Mouse (Mus musculus): ENCODE data around the gene Sdf4. TPM values are rescaled to one million over a fixed set of nuclear protein-coding genes. Genes with fewer than 3 reads are reported as not detected.
A peak's percentile ranks its signal among the peaks of the same experiment; 100 is the strongest.

Gene Sdf4
- polyA plus RNA-seq, 1 experiment from 2014 or later = 166 TPM

GRCm38 (mm10) chr4:156054606-156055005, 61.9 kb downstream of the Sdf4 start:
- no peak overlapping the region for H3K4me3 ChIP-seq (ENCODE audit: low read depth, low read length)
- no peaks in the 10 kb centered on the region for H3K4me1 ChIP-seq (ENCODE audit: insufficient read depth, low read depth, low read length)
- no peaks in the 10 kb centered on the region for H3K27me3 ChIP-seq (replicated peaks; ENCODE audit: insufficient read depth, low read length)
- no peak overlapping the region for H3K9ac ChIP-seq (replicated peaks; ENCODE audit: low read depth)
- no peak overlapping the region for H3K27ac ChIP-seq (ENCODE audit: low read length)
- TF ChIP-seq EP300 (IDR thresholded peaks at IDR 0.05) = no peak
- no peak for TF ChIP-seq CTCF (IDR thresholded peaks at IDR 0.05)
- H3K36me3 ChIP-seq (ENCODE audit: insufficient read depth, low read length) = no peaks in the 10 kb centered on the region
- DNase-seq (ENCODE audit: low spot score) (no peak), ATAC-seq (no peak)
- no peak overlapping the region for H3K4me2 ChIP-seq (replicated peaks; ENCODE audit: low read depth, low read length)
- no peaks in the 10 kb centered on the region for H3K9me3 ChIP-seq (ENCODE audit: low read length)
- WGBS = 93% methylated on average over 6 of the region's 6 CpGs

DNA sequence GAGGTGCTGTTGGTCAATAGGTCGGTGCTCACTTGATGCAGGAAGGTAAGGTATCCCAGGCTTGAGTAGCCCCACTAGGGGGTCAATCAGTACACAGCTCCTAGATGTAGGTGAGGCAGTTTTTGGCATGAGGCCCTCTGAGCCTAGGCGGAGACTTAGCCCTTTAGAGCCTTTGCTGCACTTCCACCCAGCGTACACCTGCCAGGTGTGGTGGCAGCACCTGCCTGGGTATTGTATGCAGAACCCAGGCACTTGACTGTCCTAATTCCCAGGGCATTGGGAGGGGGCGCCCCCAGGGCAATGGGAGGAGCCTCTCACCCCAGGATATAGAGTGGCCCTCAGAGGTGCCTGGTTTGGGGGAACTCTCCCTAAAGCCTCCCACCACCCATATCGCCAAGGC, 62.5 kb downstream of the Sdf4 start:
- no peak overlapping the region for H3K4me3 ChIP-seq (ENCODE audit: low read depth, low read length)
- WGBS = 75% methylated on average over 5 of the region's 5 CpGs
- H3K9ac ChIP-seq (replicated peaks; ENCODE audit: low read depth) = no peak overlapping the region
- no peak overlapping the region for H3K27ac ChIP-seq (ENCODE audit: low read length)
- H3K9me3 ChIP-seq (ENCODE audit: low read length) = no peaks in the 10 kb centered on the region
- H3K4me1 ChIP-seq (ENCODE audit: insufficient read depth, low read depth, low read length) = no peaks in the 10 kb centered on the region
- TF ChIP-seq CTCF (IDR thresholded peaks at IDR 0.05) (peak; percentile 29; the same call in 1 of the 2 replicates), EP300 (IDR thresholded peaks at IDR 0.05) (no peak)
- no peak overlapping the region for H3K4me2 ChIP-seq (replicated peaks; ENCODE audit: low read depth, low read length)
- ATAC-seq (no peak), DNase-seq (ENCODE audit: low spot score) (no peak)
- H3K27me3 ChIP-seq (replicated peaks; ENCODE audit: insufficient read depth, low read length) = no peaks in the 10 kb centered on the region
- H3K36me3 ChIP-seq (ENCODE audit: insufficient read depth, low read length) = no peaks in the 10 kb centered on the region

DNA sequence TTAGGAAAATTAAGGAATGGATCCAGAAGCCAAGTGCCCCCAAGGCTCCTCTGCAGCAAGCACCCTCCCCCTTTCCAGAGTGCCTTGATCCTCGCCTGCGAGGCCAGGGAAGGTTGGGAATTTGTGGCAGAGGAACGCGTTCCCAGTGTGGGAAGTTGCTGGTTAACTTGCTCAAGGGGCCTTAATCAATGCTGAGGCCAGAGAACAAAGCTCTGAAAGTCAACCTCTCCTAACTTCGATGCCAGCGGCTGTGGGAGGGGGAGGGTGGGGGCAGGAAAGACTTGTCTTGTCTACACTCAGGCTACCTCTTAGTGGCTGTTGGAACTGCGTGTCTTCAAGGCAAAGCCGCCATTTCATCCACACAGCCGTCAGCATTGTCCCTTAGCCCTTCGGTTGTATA, 65.0 kb downstream of the Sdf4 start:
- TF ChIP-seq CTCF (IDR thresholded peaks at IDR 0.05) (no peak), EP300 (IDR thresholded peaks at IDR 0.05) (no peak)
- Histone ChIP-seq H3K9me3 (ENCODE audit: low read length) (no peaks in the 10 kb centered on the region), H3K27me3 (replicated peaks; ENCODE audit: insufficient read depth, low read length) (no peaks in the 10 kb centered on the region), H3K9ac (replicated peaks; ENCODE audit: low read depth) (no peak overlapping the region), H3K4me3 (ENCODE audit: low read depth, low read length) (peak overlapping the region; percentile 43), H3K4me2 (replicated peaks; ENCODE audit: low read depth, low read length) (peak overlapping the region; percentile 56), H3K27ac (ENCODE audit: low read length) (peak overlapping the region; percentile 38; the same call in 1 of the 2 replicates), H3K4me1 (ENCODE audit: insufficient read depth, low read depth, low read length) (no peaks in the 10 kb centered on the region), H3K36me3 (ENCODE audit: insufficient read depth, low read length) (no peaks in the 10 kb centered on the region)
- 42% methylated on average over 10 of the region's 10 CpGs for WGBS
- DNase-seq (ENCODE audit: low spot score) (no peak), ATAC-seq (no peak)

- DNase-seq (ENCODE audit: low spot score) (no peak), ATAC-seq (no peak)
- H3K4me3 ChIP-seq (ENCODE audit: low read depth, low read length) = peak overlapping the region; percentile 43
- TF ChIP-seq CTCF (IDR thresholded peaks at IDR 0.05) = no peak
- H3K27ac ChIP-seq (ENCODE audit: low read length) = peak overlapping the region; percentile 97
- H3K36me3 ChIP-seq (ENCODE audit: insufficient read depth, low read length) = no peaks in the 10 kb centered on the region
- H3K27me3 ChIP-seq (replicated peaks; ENCODE audit: insufficient read depth, low read length) = no peaks in the 10 kb centered on the region
- H3K4me1 ChIP-seq (ENCODE audit: insufficient read depth, low read depth, low read length) = no peaks in the 10 kb centered on the region
- H3K9ac ChIP-seq (replicated peaks; ENCODE audit: low read depth) = peak overlapping the region; percentile 51
- H3K4me2 ChIP-seq (replicated peaks; ENCODE audit: low read depth, low read length) = peak overlapping the region; percentile 56
- WGBS = 55% methylated on average over 9 of the region's 9 CpGs
- no peaks in the 10 kb centered on the region for H3K9me3 ChIP-seq (ENCODE audit: low read length)
Observed at GRCm38 (mm10) chr4:156058826-156059225, 66.2 kb downstream of the Sdf4 start.

- Histone ChIP-seq H3K4me2 (replicated peaks; ENCODE audit: low read depth, low read length) (peak within 1 kb of the TSS; percentile 56), H3K27me3 (replicated peaks; ENCODE audit: insufficient read depth, low read length) (no peaks in the 10 kb centered on the region), H3K4me1 (ENCODE audit: insufficient read depth, low read depth, low read length) (no peaks in the 10 kb centered on the region; the same call in 1 of the 2 replicates), H3K9ac (replicated peaks; ENCODE audit: low read depth) (peak within 1 kb of the TSS; percentile 51), H3K4me3 (ENCODE audit: low read depth, low read length) (peak within 1 kb of the TSS; percentile 43), H3K36me3 (ENCODE audit: insufficient read depth, low read length) (no peaks in the 10 kb centered on the region), H3K27ac (ENCODE audit: low read length) (peak within 1 kb of the TSS; percentile 97), H3K9me3 (ENCODE audit: low read length) (no peaks in the 10 kb centered on the region)
- TF ChIP-seq CTCF (IDR thresholded peaks at IDR 0.05) = peak; percentile 16
- no peak for TF ChIP-seq EP300 (IDR thresholded peaks at IDR 0.05)
- 15% methylated on average over 5 of the region's 5 CpGs for WGBS
- ATAC-seq (peak; percentile 89), DNase-seq (ENCODE audit: low spot score) (peak; percentile 86)
Observed at GRCm38 (mm10) chr4:156059261-156059660, 66.6 kb downstream of the Sdf4 start, which contains the start of gene Ttll10. Ttll10 (minus strand) TSS chr4:156059414.

GRCm38 (mm10) chr4:156059713-156060112, 67.0 kb downstream of the Sdf4 start:
- Histone ChIP-seq H3K36me3 (ENCODE audit: insufficient read depth, low read length) (no peaks in the 10 kb centered on the region), H3K27me3 (replicated peaks; ENCODE audit: insufficient read depth, low read length) (no peaks in the 10 kb centered on the region), H3K9me3 (ENCODE audit: low read length) (no peaks in the 10 kb centered on the region), H3K9ac (replicated peaks; ENCODE audit: low read depth) (peak overlapping the region; percentile 51), H3K27ac (ENCODE audit: low read length) (peak overlapping the region; percentile 97), H3K4me2 (replicated peaks; ENCODE audit: low read depth, low read length) (peak overlapping the region; percentile 56), H3K4me3 (ENCODE audit: low read depth, low read length) (peak overlapping the region; percentile 43), H3K4me1 (ENCODE audit: insufficient read depth, low read depth, low read length) (no peaks in the 10 kb centered on the region; the same call in 1 of the 2 replicates)
- no peak for TF ChIP-seq CTCF (IDR thresholded peaks at IDR 0.05)
- peak; percentile 64 for TF ChIP-seq EP300 (IDR thresholded peaks at IDR 0.05)
- DNase-seq (ENCODE audit: low spot score) (peak; percentile 95), ATAC-seq (peak; percentile 97)
- 26% methylated on average over 10 of the region's 10 CpGs for WGBS

MicroRNAs within 50 kb of the gene (microRNA counts, 519-probe panel; counts per million panel counts)
- microRNA mmu-miR-200a (6,029 counts per million, percentile 77 among the panel's probes with 10 or more counts), microRNA mmu-miR-200b (6,521 counts per million, percentile 87 among the panel's probes with 10 or more counts), microRNA mmu-miR-429 (6,390 counts per million, percentile 85 among the panel's probes with 10 or more counts)

Small RNAs within 50 kb of the gene (microRNA-seq; reads per million reads assigned to microRNA genes)
- gene Mir200a (1,411 reads per million, percentile 78 among the genes with 10 or more reads in this experiment), gene Mir200b (7,855 reads per million, percentile 93 among the genes with 10 or more reads in this experiment), gene Mir429 (15,842 reads per million, percentile 96 among the genes with 10 or more reads in this experiment)

Other genes starting within 250 kb of the Sdf4 start
- 26.1 and 28.5 TPM in 2 replicates for gene Atad3a, start 231.8 kb upstream of the Sdf4 start, polyA plus RNA-seq (2015; fragmentation: Nextera tagmentation; extraction: Ambion mirVana)
- 6.5 and 7.0 TPM in 2 replicates for gene Vwa1, start 218.2 kb upstream of the Sdf4 start, polyA plus RNA-seq (2015; fragmentation: Nextera tagmentation; extraction: Ambion mirVana)
- 0.13 and 0.31 TPM in 2 replicates for gene Tmem88b, start 207.0 kb upstream of the Sdf4 start, polyA plus RNA-seq (2015; fragmentation: Nextera tagmentation; extraction: Ambion mirVana)
- 6.0 and 6.6 TPM in 2 replicates for gene Ankrd65, start 202.4 kb upstream of the Sdf4 start, polyA plus RNA-seq (2015; fragmentation: Nextera tagmentation; extraction: Ambion mirVana)
- 164 and 186 TPM in 2 replicates for gene Mrpl20, start 190.0 kb upstream of the Sdf4 start, polyA plus RNA-seq (2015; fragmentation: Nextera tagmentation; extraction: Ambion mirVana)
- 110 and 122 TPM in 2 replicates for gene Ccnl2, start 180.4 kb upstream of the Sdf4 start, polyA plus RNA-seq (2015; fragmentation: Nextera tagmentation; extraction: Ambion mirVana)
- 117 and 128 TPM in 2 replicates for gene Aurkaip1, start 161.6 kb upstream of the Sdf4 start, polyA plus RNA-seq (2015; fragmentation: Nextera tagmentation; extraction: Ambion mirVana)
- gene Mxra8, start 153.2 kb upstream of the Sdf4 start, polyA plus RNA-seq (2015; fragmentation: Nextera tagmentation; extraction: Ambion mirVana) = 321 and 330 TPM in 2 replicates
- 9.1 and 11.9 TPM in 2 replicates for gene Dvl1, start 145.5 kb upstream of the Sdf4 start, polyA plus RNA-seq (2015; fragmentation: Nextera tagmentation; extraction: Ambion mirVana)
- gene Tas1r3, start 129.5 kb upstream of the Sdf4 start, polyA plus RNA-seq (2015; fragmentation: Nextera tagmentation; extraction: Ambion mirVana) = 0.19 and 0.25 TPM in 2 replicates
- gene Cptp, start 123.4 kb upstream of the Sdf4 start, polyA plus RNA-seq (2015; fragmentation: Nextera tagmentation; extraction: Ambion mirVana) = 10.8 and 13.8 TPM in 2 replicates
- 31.7 and 34.8 TPM in 2 replicates for gene Ints11, start 123.3 kb upstream of the Sdf4 start, polyA plus RNA-seq (2015; fragmentation: Nextera tagmentation; extraction: Ambion mirVana)
- gene Pusl1, start 101.1 kb upstream of the Sdf4 start, polyA plus RNA-seq (2015; fragmentation: Nextera tagmentation; extraction: Ambion mirVana) = 29.3 and 29.9 TPM in 2 replicates
- gene Acap3, start 101.0 kb upstream of the Sdf4 start, polyA plus RNA-seq (2015; fragmentation: Nextera tagmentation; extraction: Ambion mirVana) = 12.7 and 13.4 TPM in 2 replicates
- gene Ube2j2, start 49.0 kb upstream of the Sdf4 start, polyA plus RNA-seq (2015; fragmentation: Nextera tagmentation; extraction: Ambion mirVana) = 66.6 and 67.0 TPM in 2 replicates
- gene C1qtnf12, start 30.6 kb upstream of the Sdf4 start, polyA plus RNA-seq (2015; fragmentation: Nextera tagmentation; extraction: Ambion mirVana) = 30.6 and 36.2 TPM in 2 replicates
- gene B3galt6, start 223 bp upstream of the Sdf4 start, polyA plus RNA-seq (2015; fragmentation: Nextera tagmentation; extraction: Ambion mirVana) = 6.8 TPM in 2 replicates
- gene Tnfrsf4, start 21.0 kb downstream of the Sdf4 start, polyA plus RNA-seq (2015; fragmentation: Nextera tagmentation; extraction: Ambion mirVana) = 4.9 and 5.2 TPM in 2 replicates
- gene Tnfrsf18, start 33.3 kb downstream of the Sdf4 start, polyA plus RNA-seq (2015; fragmentation: Nextera tagmentation; extraction: Ambion mirVana) = 1.6 and 1.9 TPM in 2 replicates
- 2.1 and 2.5 TPM in 2 replicates for gene Ttll10, start 66.5 kb downstream of the Sdf4 start, polyA plus RNA-seq (2015; fragmentation: Nextera tagmentation; extraction: Ambion mirVana)
- 5.9 and 6.8 TPM in 2 replicates for gene 9430015G10Rik, start 117.1 kb downstream of the Sdf4 start, polyA plus RNA-seq (2015; fragmentation: Nextera tagmentation; extraction: Ambion mirVana)
- 0.07 TPM in 1 of 2 replicates, not detected in the other for gene Rnf223, start 137.6 kb downstream of the Sdf4 start, polyA plus RNA-seq (2015; fragmentation: Nextera tagmentation; extraction: Ambion mirVana)
- 70.1 and 85.7 TPM in 2 replicates for gene Agrn, start 204.6 kb downstream of the Sdf4 start, polyA plus RNA-seq (2015; fragmentation: Nextera tagmentation; extraction: Ambion mirVana)
- gene Isg15, start 207.9 kb downstream of the Sdf4 start, polyA plus RNA-seq (2015; fragmentation: Nextera tagmentation; extraction: Ambion mirVana) = 11.8 and 13.8 TPM in 2 replicates
- 4.0 and 5.1 TPM in 2 replicates for gene AW011738, start 210.4 kb downstream of the Sdf4 start, polyA plus RNA-seq (2015; fragmentation: Nextera tagmentation; extraction: Ambion mirVana)
- gene Perm1, start 223.0 kb downstream of the Sdf4 start, polyA plus RNA-seq (2015; fragmentation: Nextera tagmentation; extraction: Ambion mirVana) = 0.46 and 0.56 TPM in 2 replicates
- gene Plekhn1, start 242.0 kb downstream of the Sdf4 start, polyA plus RNA-seq (2015; fragmentation: Nextera tagmentation; extraction: Ambion mirVana) = 11.2 and 12.7 TPM in 2 replicates
- 18.7 and 19.8 TPM in 2 replicates for gene Noc2l, start 243.1 kb downstream of the Sdf4 start, polyA plus RNA-seq (2015; fragmentation: Nextera tagmentation; extraction: Ambion mirVana)

Data from lung, postnatal 0 days (tissue).